ENCODE assay signal across 10 mouse cellular contexts in the genomic region with DNA sequence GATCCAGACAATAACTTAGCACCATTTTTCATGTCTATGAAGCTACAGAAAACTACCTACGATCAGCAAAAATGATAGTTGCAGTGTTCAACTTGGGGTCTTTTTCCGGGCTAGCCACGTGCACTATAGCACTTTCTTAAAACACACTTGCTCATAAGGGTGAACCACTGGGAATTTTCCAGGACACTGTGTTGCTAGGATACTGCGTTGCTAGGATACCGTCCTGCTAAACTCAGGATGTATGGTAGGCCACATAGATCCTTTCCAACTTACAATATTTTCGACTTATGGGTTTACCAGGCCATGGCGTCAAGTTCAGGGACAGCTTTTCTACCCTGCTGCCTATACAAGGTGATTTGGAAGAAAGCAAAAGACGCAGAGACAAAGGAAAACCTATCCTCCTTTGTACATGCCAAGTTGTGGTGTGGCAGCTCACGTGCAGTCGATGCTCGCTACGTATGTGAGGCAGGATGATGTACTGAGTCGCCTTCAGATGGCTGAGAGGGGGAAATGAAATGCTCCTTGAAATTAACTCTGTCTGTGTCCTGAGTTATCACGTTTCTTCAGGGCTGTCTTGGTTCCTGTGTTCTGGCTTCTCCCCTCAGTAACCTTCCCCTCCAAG.
A peak's percentile ranks its signal among the peaks of the same experiment; 100 is the strongest.
DNase-seq lines count a peak whose midpoint lies in the region; ATAC-seq and TF ChIP-seq lines count a peak whose summit lies in the region.
"Had no signal": no experiment of that assay in that cellular context is flagged by ENCODE, and none has a peak within 500 bp of the region (broad histone marks: within the 10 kb centered on the region; RNA-seq: fewer than 3 reads in every experiment).

No protein-coding gene starts in this region.

- intact Hi-C loops in heart, adult 2 months (cut with DNase I): no loop called here

- H3K4me2 ChIP-seq in hindbrain, embryonic 11.5 days (replicated peaks; ENCODE audit: low read depth, low read length): no peak overlapping the region
- H3K4me2 ChIP-seq in midbrain, embryonic 11.5 days: no peak overlapping the region

- TF ChIP-seq EP300 in heart, adult 2 months (IDR thresholded peaks at IDR 0.05; ENCODE audit: insufficient read depth, low read depth, low read length): no peak

- no peak overlapping the region for H3K4me3 ChIP-seq in hindbrain, embryonic 11.5 days (ENCODE audit: low read depth, low read length)
- no peak overlapping the region for H3K4me3 ChIP-seq in midbrain, embryonic 11.5 days (ENCODE audit: low read depth, low read length)
- H3K4me3 ChIP-seq in heart, adult 2 months: no peak overlapping the region
- H3K4me3 ChIP-seq: gastrocnemius, adult 2 months; megakaryocyte, embryonic 14.5 days had no signal

- no peak overlapping the region for H3K27ac ChIP-seq in hindbrain, embryonic 11.5 days (ENCODE audit: low read depth, low read length)
- no peak overlapping the region for H3K27ac ChIP-seq in midbrain, embryonic 11.5 days (ENCODE audit: low read depth, low read length)
- H3K27ac ChIP-seq in heart, adult 2 months: no peak overlapping the region
- H3K27ac ChIP-seq: gastrocnemius, adult 2 months had no signal

- H3K36me3 ChIP-seq in hindbrain, embryonic 11.5 days (ENCODE audit: control insufficient read depth, insufficient read depth, low read length): no peaks in the 10 kb centered on the region
- no peaks in the 10 kb centered on the region for H3K36me3 ChIP-seq in midbrain, embryonic 11.5 days (ENCODE audit: control insufficient read depth, insufficient read depth, low read length)
- no peaks in the 10 kb centered on the region for H3K36me3 ChIP-seq in heart, adult 2 months (ENCODE audit: control insufficient read depth, insufficient read depth, low read length)

- TF ChIP-seq CTCF in heart, adult 2 months (IDR thresholded peaks at IDR 0.05): no peak

- no peaks in the 10 kb centered on the region for H3K4me1 ChIP-seq in hindbrain, embryonic 11.5 days (replicated peaks; ENCODE audit: control insufficient read depth, insufficient read depth, low read length)
- peaks cover 7% of the 10 kb centered on the region for H3K4me1 ChIP-seq in midbrain, embryonic 11.5 days (ENCODE audit: control insufficient read depth, insufficient read depth, low read length)
- no peaks in the 10 kb centered on the region for H3K4me1 ChIP-seq in heart, adult 2 months (ENCODE audit: control insufficient read depth, insufficient read depth, low read length)
- H3K4me1 ChIP-seq: megakaryocyte, embryonic 14.5 days had no signal

- peaks cover 3% of the 10 kb centered on the region for H3K79me2 ChIP-seq in heart, adult 2 months (replicated peaks; ENCODE audit: control insufficient read depth, insufficient read depth, low read length)

- TF ChIP-seq POLR2A in heart, adult 2 months (IDR thresholded peaks at IDR 0.05; ENCODE audit: insufficient read depth, low read depth, low read length): no peak

- 76% methylated on average over 14 of the region's 14 CpGs for WGBS in hindbrain, embryonic 11.5 days
- 78% methylated on average over 14 of the region's 14 CpGs for WGBS in midbrain, embryonic 11.5 days
- WGBS in heart, adult 2 months: 92% methylated on average over 14 of the region's 14 CpGs

- no peaks in the 10 kb centered on the region for H3K9me3 ChIP-seq in hindbrain, embryonic 11.5 days (ENCODE audit: control insufficient read depth, low read length)
- H3K9me3 ChIP-seq in midbrain, embryonic 11.5 days (ENCODE audit: control insufficient read depth, low read length): no peaks in the 10 kb centered on the region

- ATAC-seq in hindbrain, embryonic 11.5 days (ENCODE audit: low FRiP score): no peak
- no peak for ATAC-seq in midbrain, embryonic 11.5 days (ENCODE audit: low FRiP score)

- no peaks in the 10 kb centered on the region for H3K27me3 ChIP-seq in hindbrain, embryonic 11.5 days (ENCODE audit: control insufficient read depth, insufficient read depth, low read length)
- no peaks in the 10 kb centered on the region for H3K27me3 ChIP-seq in midbrain, embryonic 11.5 days (ENCODE audit: control insufficient read depth, insufficient read depth, low read length)
- H3K27me3 ChIP-seq in heart, adult 2 months (ENCODE audit: control insufficient read depth, insufficient read depth, low read length): no peaks in the 10 kb centered on the region
- H3K27me3 ChIP-seq: megakaryocyte, embryonic 14.5 days had no signal

- no peak overlapping the region for H3K9ac ChIP-seq in hindbrain, embryonic 11.5 days (ENCODE audit: low read depth, low read length)
- no peak overlapping the region for H3K9ac ChIP-seq in midbrain, embryonic 11.5 days (ENCODE audit: low read length)
- H3K9ac ChIP-seq in heart, adult 2 months (ENCODE audit: low read depth, low read length): no peak overlapping the region

- DNase-seq in layer of hippocampus, adult 18-20 months (ENCODE audit: low spot score in 2 of 2): peak; percentile 49 to 74
- no peak for DNase-seq in layer of hippocampus, postnatal 10 days (ENCODE audit: low spot score in 2 of 2)
- peak; percentile 67 for DNase-seq in hindbrain, embryonic 11.5 days (ENCODE audit: low spot score)
- DNase-seq in midbrain, embryonic 11.5 days (ENCODE audit: low spot score, missing footprints): peak; percentile 84
- DNase-seq in right cerebral cortex, postnatal 4 days: peak; percentile 50
- no peak for DNase-seq in T-cell, adult 2 months (ENCODE audit: low spot score)
- DNase-seq in urinary bladder, postnatal 25 days (ENCODE audit: low spot score): no peak
- DNase-seq in heart, adult 2 months: no peak
- DNase-seq: gastrocnemius, adult 2 months had no signal

Comparison
In these comparisons a context has a peak if more than half of its experiments do, and no peak if none do; other contexts are left out.
1. DNase-seq: peak in layer of hippocampus, adult 18-20 months (2 of 2), hindbrain, embryonic 11.5 days (single experiment), midbrain, embryonic 11.5 days (single experiment) and right cerebral cortex, postnatal 4 days (single experiment); none in layer of hippocampus, postnatal 10 days (0 of 2), T-cell, adult 2 months (single experiment), urinary bladder, postnatal 25 days (single experiment) and heart, adult 2 months (0 of 2).